Mouse (Mus musculus): Measurements from ENCODE around the gene Cox10. TPM values are rescaled to one million over a fixed set of nuclear protein-coding genes. Genes with fewer than 3 reads are reported as not detected.

Gene Cox10
- polyA plus RNA-seq, 1 experiment from 2014 or later, result 29.6 TPM

DNA sequence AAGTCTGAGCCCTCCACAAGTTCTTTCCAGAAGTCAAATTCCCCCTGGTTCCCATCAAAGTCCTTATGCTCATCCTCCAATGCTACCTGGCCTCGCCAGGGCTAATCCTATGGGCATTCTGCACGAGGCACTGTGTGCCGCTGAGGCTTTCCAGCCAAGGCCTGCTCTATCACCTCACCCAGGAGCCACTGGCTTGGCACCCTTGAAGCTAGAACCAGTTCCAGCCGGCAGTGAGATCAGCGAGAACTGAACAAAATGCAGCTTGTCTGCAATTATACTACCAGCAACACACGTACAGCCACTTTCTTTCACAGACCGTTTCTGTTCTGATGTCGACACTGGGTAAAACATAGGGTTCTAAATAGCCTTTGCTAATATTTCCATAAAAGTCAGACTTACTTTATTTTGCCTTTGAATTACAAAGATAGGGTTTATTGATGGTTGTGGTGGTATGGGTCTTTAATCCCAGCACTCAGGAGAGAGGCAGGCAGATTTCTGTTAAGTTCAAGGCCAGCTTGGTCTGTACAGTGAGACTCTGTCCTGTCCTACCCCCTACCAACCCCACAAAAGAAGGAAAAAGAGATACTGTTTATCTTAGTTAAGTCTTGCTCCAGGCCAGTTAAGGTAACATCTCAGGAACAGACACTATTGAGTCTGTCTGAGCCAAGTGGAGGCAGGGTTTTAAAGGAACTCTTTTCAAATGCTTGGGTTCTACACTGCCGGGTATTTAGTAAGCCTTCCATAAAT is 111.5 kb downstream of the Cox10 start:
- Histone ChIP-seq H3K27me3 (ENCODE audit: low read depth, poor library complexity, severe bottlenecking) (no peaks in the 10 kb centered on the region; the same call in 1 of the 2 replicates), H3K36me3 (peaks cover 30% of the 10 kb centered on the region), H3K9me3 (replicated peaks) (no peaks in the 10 kb centered on the region), H3K27ac (replicated peaks) (peak overlapping the region; percentile 82), H3K4me3 (no peak overlapping the region), H3K4me1 (peaks cover 27% of the 10 kb centered on the region)
- WGBS, result 89% methylated on average over 9 of the region's 9 CpGs
- no peak for DNase-seq (ENCODE audit: low spot score)

DNA sequence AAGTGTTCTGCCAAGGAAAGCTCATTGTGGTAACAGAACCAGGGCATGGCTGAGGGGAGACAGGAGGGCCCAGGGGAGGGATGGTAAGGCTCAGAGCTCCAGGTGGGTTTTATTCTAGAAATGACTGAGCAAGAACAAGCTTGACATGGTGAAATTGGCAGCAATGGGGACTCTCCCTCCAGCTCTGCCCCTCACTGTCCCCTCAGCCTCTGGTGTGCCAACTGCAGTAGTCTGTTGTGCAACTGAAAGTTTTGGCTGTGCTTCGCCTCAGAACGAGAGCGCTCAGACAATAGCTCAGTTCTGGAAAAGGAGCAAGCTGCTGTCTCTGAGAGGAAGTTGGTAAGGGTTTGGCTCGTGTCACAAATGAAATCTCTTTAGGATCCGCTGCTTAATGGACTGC is 113.8 kb downstream of the Cox10 start:
- H3K4me1 ChIP-seq, result peaks cover 27% of the 10 kb centered on the region
- WGBS, result 86% methylated on average over 5 of the region's 5 CpGs
- DNase-seq (ENCODE audit: low spot score), result no peak
- no peaks in the 10 kb centered on the region for H3K9me3 ChIP-seq (replicated peaks)
- peaks cover 7% of the 10 kb centered on the region; the same call in 1 of the 2 replicates for H3K27me3 ChIP-seq (ENCODE audit: low read depth, poor library complexity, severe bottlenecking)
- H3K36me3 ChIP-seq, result peaks cover 20% of the 10 kb centered on the region
- no peak overlapping the region for H3K4me3 ChIP-seq
- H3K27ac ChIP-seq (replicated peaks), result no peak overlapping the region

DNA sequence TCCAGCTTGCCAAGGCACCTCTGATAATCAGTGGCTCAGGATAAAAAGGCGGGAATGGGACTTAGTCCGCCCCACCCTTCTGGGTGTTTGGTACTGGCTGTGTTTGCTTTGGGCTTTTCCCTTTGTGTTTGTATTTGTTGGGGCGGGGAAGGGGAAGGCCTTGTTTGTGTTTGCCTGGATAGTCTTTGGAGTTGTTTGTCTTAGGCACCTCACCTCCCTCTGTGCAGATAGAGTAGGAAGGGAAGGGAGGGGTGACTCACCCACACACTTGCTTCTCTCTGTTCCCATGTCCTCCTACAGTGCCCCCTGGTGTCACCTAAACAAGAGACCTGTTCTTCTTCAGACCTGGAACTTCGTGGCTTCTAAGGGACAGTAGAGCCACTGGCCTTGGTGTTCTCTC is 122.1 kb downstream of the Cox10 start:
- Histone ChIP-seq H3K4me1 (peaks cover 43% of the 10 kb centered on the region), H3K27ac (replicated peaks) (peak overlapping the region; percentile 70), H3K27me3 (ENCODE audit: low read depth, poor library complexity, severe bottlenecking) (peaks cover 70% of the 10 kb centered on the region), H3K9me3 (replicated peaks) (no peaks in the 10 kb centered on the region), H3K36me3 (no peaks in the 10 kb centered on the region), H3K4me3 (no peak overlapping the region)
- DNase-seq (ENCODE audit: low spot score), result peak; percentile 32
- WGBS, result 5% methylated on average over 4 of the region's 4 CpGs

DNA sequence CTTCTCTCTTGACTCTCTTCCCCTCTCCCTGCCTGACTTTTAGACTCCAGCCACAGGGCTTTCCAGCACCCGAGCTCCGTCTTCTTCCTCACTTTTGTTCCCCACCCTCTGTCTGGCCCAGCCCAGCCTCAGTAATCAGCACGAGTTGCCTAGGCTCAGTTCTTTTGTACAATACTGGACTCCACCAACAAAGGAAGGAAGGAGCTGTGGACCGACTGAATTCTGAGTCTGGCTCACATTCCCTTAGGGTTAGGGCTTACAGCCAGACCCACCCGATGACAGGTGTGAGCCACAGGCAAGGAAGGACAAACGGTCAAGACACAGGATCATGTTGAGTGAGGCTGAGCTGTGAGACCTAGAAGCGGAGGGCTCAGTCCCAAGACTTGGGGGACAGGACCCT is 122.5 kb downstream of the Cox10 start:
- H3K27ac ChIP-seq (replicated peaks), result peak overlapping the region; percentile 70
- no peak for DNase-seq (ENCODE audit: low spot score)

DNA sequence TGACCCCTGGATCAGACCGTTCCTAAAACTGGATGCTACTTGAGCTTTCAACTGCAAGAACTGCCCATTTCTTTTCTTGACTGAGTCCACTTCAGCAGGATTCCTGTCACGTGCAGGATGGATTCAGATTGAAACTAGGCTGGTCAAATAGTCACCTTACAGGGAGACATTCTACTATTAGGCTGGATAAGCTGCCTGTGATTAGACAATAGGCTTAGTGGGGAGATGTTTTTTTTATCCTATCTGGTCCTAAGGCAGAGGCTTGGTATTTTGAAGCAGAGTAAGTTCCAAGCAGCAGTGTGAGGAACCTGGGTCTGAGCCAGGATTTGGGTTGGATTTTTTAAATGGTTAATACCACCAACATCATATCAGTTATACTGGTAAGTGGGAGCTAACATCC is 125.4 kb downstream of the Cox10 start:
- WGBS, result 72% methylated on average over 2 of the region's 2 CpGs

More for the DNA sequence above, 122.5 kb downstream of the Cox10 start:
- Histone ChIP-seq H3K4me3 (no peak overlapping the region), H3K27me3 (ENCODE audit: low read depth, poor library complexity, severe bottlenecking) (peaks cover 71% of the 10 kb centered on the region), H3K4me1 (peaks cover 47% of the 10 kb centered on the region), H3K36me3 (no peaks in the 10 kb centered on the region), H3K9me3 (replicated peaks) (no peaks in the 10 kb centered on the region)
- 16% methylated on average over 7 of the region's 7 CpGs for WGBS

DNA sequence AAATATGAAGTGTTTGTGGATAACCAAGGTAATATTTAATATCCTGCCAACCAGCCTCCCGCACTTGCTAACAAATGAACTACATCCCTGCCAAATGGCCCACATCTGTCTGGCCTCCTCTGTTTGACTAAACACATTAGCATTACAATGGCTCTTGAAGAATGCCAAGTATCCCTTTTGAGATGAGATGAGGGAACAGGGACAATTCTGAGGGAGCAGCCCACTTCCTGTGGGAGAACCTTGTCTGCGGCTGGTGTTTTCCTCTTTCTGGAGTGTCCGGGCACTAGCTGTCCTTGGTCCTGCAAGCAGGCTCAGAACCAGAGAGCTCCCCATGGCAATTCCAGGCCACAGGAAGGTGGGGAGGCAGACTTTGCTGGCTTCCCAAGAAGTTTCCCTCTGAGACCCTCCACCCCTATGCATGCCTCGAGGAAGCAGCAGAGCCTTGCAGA is 126.5 kb downstream of the Cox10 start:
- WGBS, result 21% methylated on average over 4 of the region's 4 CpGs
- H3K27ac ChIP-seq (replicated peaks), result peak overlapping the region; percentile 80
- peaks cover 56% of the 10 kb centered on the region for H3K4me1 ChIP-seq
- peak overlapping the region; percentile 47 for H3K4me3 ChIP-seq
- peak; percentile 44 for DNase-seq (ENCODE audit: low spot score)
- peaks cover 80% of the 10 kb centered on the region for H3K27me3 ChIP-seq (ENCODE audit: low read depth, poor library complexity, severe bottlenecking)
- H3K9me3 ChIP-seq (replicated peaks), result no peaks in the 10 kb centered on the region
- H3K36me3 ChIP-seq, result no peaks in the 10 kb centered on the region

More for the DNA sequence above, 125.4 kb downstream of the Cox10 start:
- DNase-seq (ENCODE audit: low spot score), result no peak
- Histone ChIP-seq H3K4me3 (no peak overlapping the region), H3K27ac (replicated peaks) (no peak overlapping the region; the same call in 1 of the 2 replicates), H3K9me3 (replicated peaks) (no peaks in the 10 kb centered on the region), H3K36me3 (no peaks in the 10 kb centered on the region), H3K27me3 (ENCODE audit: low read depth, poor library complexity, severe bottlenecking) (peaks cover 82% of the 10 kb centered on the region), H3K4me1 (peaks cover 56% of the 10 kb centered on the region)

DNA sequence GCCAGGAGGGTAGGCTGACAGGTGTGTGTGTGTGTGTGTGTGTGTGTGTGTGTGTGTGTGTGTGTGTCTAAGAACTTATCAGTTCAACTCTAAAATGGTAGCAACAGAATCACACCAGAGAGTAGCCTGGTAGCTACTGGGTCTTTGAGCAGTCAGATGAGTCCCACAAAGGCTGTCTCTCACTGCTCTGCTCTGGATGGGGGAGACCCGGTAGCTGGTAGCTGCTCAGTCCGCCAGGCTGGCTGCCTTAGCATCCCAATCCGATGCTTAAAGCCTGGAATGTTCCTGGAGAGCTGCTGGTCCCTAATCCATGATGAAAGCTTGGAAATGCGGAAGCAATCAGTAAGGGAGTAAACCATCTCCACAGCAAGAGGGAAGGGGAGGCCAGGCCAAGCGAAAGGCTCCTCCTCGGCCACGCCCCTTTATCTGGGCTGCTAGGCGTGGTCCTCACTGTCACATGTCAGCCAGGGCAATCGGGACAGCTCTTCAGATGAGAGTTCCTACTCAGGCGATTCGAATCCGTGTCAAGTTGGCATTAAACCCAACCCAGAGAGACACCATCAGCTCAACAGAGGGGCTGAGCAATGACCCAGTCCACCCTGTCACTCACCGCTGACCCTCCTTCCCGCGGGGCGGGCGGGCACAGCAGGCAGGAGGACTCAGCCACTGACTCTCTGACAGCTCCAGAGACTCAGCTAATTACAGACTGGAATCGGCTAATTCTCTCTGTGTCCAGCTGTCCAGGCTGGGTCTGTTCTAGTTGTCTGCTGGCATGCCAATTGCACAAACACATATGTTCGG is 127.2 kb downstream of the Cox10 start:
- Histone ChIP-seq H3K27me3 (ENCODE audit: low read depth, poor library complexity, severe bottlenecking) (peaks cover 81% of the 10 kb centered on the region), H3K4me1 (peaks cover 50% of the 10 kb centered on the region), H3K4me3 (peak overlapping the region; percentile 47), H3K9me3 (replicated peaks) (no peaks in the 10 kb centered on the region), H3K27ac (replicated peaks) (peak overlapping the region; percentile 80), H3K36me3 (no peaks in the 10 kb centered on the region)
- 5% methylated on average over 19 of the region's 19 CpGs for WGBS
- DNase-seq (ENCODE audit: low spot score), result peak; percentile 73

DNA sequence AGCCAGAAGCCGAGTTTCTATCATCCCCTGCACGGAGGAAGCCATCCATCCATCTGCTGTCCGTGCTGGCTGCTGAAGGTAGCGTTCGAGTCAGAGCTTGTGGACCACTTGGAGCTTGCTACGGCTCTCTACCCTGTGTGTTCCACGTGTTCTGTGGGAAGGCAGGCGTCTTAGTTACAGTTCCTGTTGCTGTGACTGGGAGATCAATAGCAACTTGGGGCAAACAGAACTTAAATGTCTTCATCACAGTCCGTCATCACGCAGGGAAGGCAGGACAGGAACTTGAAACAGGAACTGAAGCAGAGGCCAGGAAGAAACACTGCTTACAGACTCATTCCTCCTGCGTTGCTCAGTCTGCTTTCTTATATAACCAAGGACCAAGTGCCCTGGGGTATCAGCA is 130.9 kb downstream of the Cox10 start:
- WGBS, result 87% methylated on average over 11 of the region's 11 CpGs
- Histone ChIP-seq H3K4me3 (no peak overlapping the region), H3K27me3 (ENCODE audit: low read depth, poor library complexity, severe bottlenecking) (peaks cover 57% of the 10 kb centered on the region), H3K9me3 (replicated peaks) (no peaks in the 10 kb centered on the region), H3K36me3 (no peaks in the 10 kb centered on the region), H3K27ac (replicated peaks) (no peak overlapping the region), H3K4me1 (peaks cover 25% of the 10 kb centered on the region)
- no peak for DNase-seq (ENCODE audit: low spot score)

DNA sequence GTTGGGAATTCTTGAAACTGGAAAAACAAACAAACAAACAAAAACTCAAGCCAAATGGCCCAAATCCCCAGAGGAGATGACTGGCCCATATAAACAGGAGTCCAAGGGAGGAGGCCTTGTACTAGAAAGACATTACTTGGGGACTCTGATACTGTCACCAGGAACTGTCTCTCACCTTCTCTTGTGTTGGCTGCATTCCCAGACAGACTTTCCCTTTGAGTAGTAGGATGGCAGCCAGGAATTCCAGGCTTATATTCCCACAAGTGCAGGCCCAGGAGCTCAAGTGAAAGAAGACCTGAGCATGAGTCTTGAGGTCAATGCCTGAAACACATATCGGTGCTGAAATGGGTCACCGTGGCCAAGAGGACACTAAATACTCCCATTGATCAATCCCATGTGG is 132.2 kb downstream of the Cox10 start:
- H3K36me3 ChIP-seq, result no peaks in the 10 kb centered on the region
- no peaks in the 10 kb centered on the region for H3K9me3 ChIP-seq (replicated peaks)
- peaks cover 55% of the 10 kb centered on the region for H3K27me3 ChIP-seq (ENCODE audit: low read depth, poor library complexity, severe bottlenecking)
- H3K4me1 ChIP-seq, result peaks cover 12% of the 10 kb centered on the region
- WGBS, result 97% methylated on average over 2 of the region's 2 CpGs
- H3K27ac ChIP-seq (replicated peaks), result no peak overlapping the region
- H3K4me3 ChIP-seq, result no peak overlapping the region
- DNase-seq (ENCODE audit: low spot score), result no peak

DNA sequence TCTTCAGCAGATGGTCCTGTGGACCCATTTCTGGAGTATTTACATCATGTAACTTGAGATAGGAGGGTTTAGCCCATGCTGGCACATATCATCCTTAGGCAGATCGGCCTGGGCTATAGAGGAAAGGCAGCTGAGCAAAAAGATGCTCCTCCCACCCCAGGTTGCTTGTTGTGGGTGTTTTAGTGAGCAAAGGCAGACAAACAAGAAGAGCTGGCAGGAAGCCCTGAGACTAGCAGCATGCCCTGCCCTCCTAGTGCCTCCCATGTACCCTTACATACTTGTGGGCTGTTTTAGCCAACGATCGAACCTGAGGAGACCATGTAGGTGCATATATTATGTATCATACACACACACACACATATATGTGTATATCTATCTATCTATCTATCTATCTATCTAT is 135.3 kb downstream of the Cox10 start:
- DNase-seq (ENCODE audit: low spot score), result no peak
- H3K27me3 ChIP-seq (ENCODE audit: low read depth, poor library complexity, severe bottlenecking), result peaks cover 47% of the 10 kb centered on the region
- H3K27ac ChIP-seq (replicated peaks), result no peak overlapping the region
- no peaks in the 10 kb centered on the region for H3K36me3 ChIP-seq
- H3K4me3 ChIP-seq, result no peak overlapping the region
- no peaks in the 10 kb centered on the region for H3K9me3 ChIP-seq (replicated peaks)
- no peaks in the 10 kb centered on the region for H3K4me1 ChIP-seq
- 93% methylated on average over 3 of the region's 3 CpGs for WGBS

DNA sequence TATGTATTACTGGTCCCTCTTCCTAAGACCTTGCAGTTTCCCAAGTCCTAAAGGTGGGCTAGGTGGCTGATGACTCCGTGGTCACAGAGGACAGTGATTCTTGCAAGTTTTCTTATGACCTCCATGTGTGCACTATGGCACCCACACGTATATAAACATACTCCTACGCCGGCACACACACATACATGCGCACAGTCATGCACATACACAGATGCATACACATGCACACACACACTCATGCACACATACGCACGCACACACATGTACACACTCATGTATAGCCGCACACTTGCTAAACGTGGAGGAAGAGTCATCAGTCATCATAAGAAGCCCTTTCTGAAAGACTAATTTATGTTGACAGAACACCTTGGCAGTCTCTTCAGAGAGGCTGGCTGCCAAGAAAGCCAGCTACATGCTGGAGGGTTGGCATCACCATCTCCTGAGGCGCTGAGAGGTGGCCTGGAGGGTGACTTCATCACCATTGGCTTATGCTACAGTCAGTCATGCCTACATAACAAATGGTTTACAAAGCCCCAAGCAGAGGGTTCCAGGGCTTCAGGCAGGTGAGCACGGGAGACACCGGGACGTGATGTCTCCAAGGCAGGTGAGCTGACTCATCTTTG is 135.9 kb downstream of the Cox10 start:
- Histone ChIP-seq H3K36me3 (no peaks in the 10 kb centered on the region), H3K27me3 (ENCODE audit: low read depth, poor library complexity, severe bottlenecking) (peaks cover 47% of the 10 kb centered on the region), H3K9me3 (replicated peaks) (no peaks in the 10 kb centered on the region), H3K4me1 (no peaks in the 10 kb centered on the region), H3K4me3 (no peak overlapping the region), H3K27ac (replicated peaks) (no peak overlapping the region)
- DNase-seq (ENCODE audit: low spot score), result no peak
- WGBS, result 92% methylated on average over 13 of the region's 13 CpGs

DNA sequence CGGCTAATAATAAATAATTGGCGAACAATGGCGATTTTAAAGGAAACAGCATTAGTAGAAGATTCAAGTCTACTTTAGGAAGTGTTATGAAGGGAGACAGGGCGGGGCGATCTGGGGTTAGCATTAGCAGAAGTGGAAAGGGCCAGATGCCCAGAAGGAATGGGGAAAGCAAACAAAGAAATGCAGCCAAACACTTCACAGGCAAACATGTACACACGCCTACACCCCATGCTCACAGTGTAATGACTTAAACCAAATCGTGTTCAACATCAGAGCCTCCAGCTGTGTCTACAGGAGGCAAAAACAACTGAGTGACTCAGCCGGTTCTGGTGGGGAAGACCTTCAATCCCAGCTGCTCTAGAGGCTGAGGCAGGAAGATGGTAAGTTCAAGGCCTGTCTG is 137.1 kb downstream of the Cox10 start:
- Histone ChIP-seq H3K4me1 (no peaks in the 10 kb centered on the region), H3K9me3 (replicated peaks) (no peaks in the 10 kb centered on the region), H3K4me3 (no peak overlapping the region), H3K27ac (replicated peaks) (no peak overlapping the region), H3K36me3 (no peaks in the 10 kb centered on the region), H3K27me3 (ENCODE audit: low read depth, poor library complexity, severe bottlenecking) (peaks cover 48% of the 10 kb centered on the region)
- 85% methylated on average over 8 of the region's 8 CpGs for WGBS
- DNase-seq (ENCODE audit: low spot score), result no peak

Data from midbrain, embryonic 10.5 days (tissue).